Mouse (Mus musculus): ENCODE data around the gene Cyp2u1. TPM values are rescaled to one million over a fixed set of nuclear protein-coding genes. Genes with fewer than 3 reads are reported as not detected.
A peak's percentile ranks its signal among the peaks of the same experiment; 100 is the strongest.

The Cyp2u1 gene
- polyA plus RNA-seq, 1 experiment from 2014 or later: 7.0 TPM

GRCm38 (mm10) chr3:131315957-131316510, 13.0 kb upstream of the Cyp2u1 start:
- Histone ChIP-seq H3K27ac (ENCODE audit: low read length) (no peak overlapping the region), H3K4me1 (replicated peaks; ENCODE audit: control insufficient read depth, insufficient read depth, low read length) (0 out of 2 replicates have a peak, but pooled peaks cover 2% of the 10 kb centered on the region), H3K4me3 (replicated peaks; ENCODE audit: low read length) (no peak overlapping the region), H3K36me3 (ENCODE audit: control insufficient read depth, insufficient read depth) (no peaks in the 10 kb centered on the region), H3K4me2 (ENCODE audit: low read length) (no peak overlapping the region), H3K27me3 (replicated peaks; ENCODE audit: control insufficient read depth, insufficient read depth, low read length) (no peaks in the 10 kb centered on the region), H3K9me3 (ENCODE audit: control insufficient read depth, low read length) (no peaks in the 10 kb centered on the region), H3K9ac (replicated peaks; ENCODE audit: low read depth, low read length) (no peak overlapping the region)
- ATAC-seq: no peak
- WGBS: 44% methylated on average over 4 of the region's 4 CpGs

GRCm38 (mm10) chr3:131312340-131312739, 9.3 kb upstream of the Cyp2u1 start:
- Histone ChIP-seq H3K4me3 (replicated peaks; ENCODE audit: low read length) (no peak overlapping the region), H3K27ac (ENCODE audit: low read length) (no peak overlapping the region), H3K4me1 (replicated peaks; ENCODE audit: control insufficient read depth, insufficient read depth, low read length) (no peaks in the 10 kb centered on the region), H3K9me3 (ENCODE audit: control insufficient read depth, low read length) (peaks cover 3% of the 10 kb centered on the region; the same call in 1 of the 2 replicates), H3K27me3 (replicated peaks; ENCODE audit: control insufficient read depth, insufficient read depth, low read length) (no peaks in the 10 kb centered on the region), H3K4me2 (ENCODE audit: low read length) (no peak overlapping the region), H3K9ac (replicated peaks; ENCODE audit: low read depth, low read length) (no peak overlapping the region), H3K36me3 (ENCODE audit: control insufficient read depth, insufficient read depth) (no peaks in the 10 kb centered on the region)
- no peak for ATAC-seq
- 93% methylated on average over 9 of the region's 9 CpGs for WGBS

- no peaks in the 10 kb centered on the region for H3K27me3 ChIP-seq (replicated peaks; ENCODE audit: control insufficient read depth, insufficient read depth, low read length)
- no peak overlapping the region for H3K4me3 ChIP-seq (replicated peaks; ENCODE audit: low read length)
- no peak overlapping the region for H3K27ac ChIP-seq (ENCODE audit: low read length)
- peaks cover 3% of the 10 kb centered on the region; the same call in 1 of the 2 replicates for H3K9me3 ChIP-seq (ENCODE audit: control insufficient read depth, low read length)
- WGBS: 96% methylated on average over 4 of the region's 4 CpGs
- H3K36me3 ChIP-seq (ENCODE audit: control insufficient read depth, insufficient read depth): no peaks in the 10 kb centered on the region
- H3K4me2 ChIP-seq (ENCODE audit: low read length): no peak overlapping the region
- no peaks in the 10 kb centered on the region for H3K4me1 ChIP-seq (replicated peaks; ENCODE audit: control insufficient read depth, insufficient read depth, low read length)
- no peak for ATAC-seq
- H3K9ac ChIP-seq (replicated peaks; ENCODE audit: low read depth, low read length): no peak overlapping the region
Observed at GRCm38 (mm10) chr3:131310572-131310971, 7.5 kb upstream of the Cyp2u1 start.

GRCm38 (mm10) chr3:131307811-131308210, 4.8 kb upstream of the Cyp2u1 start:
- Histone ChIP-seq H3K4me3 (replicated peaks; ENCODE audit: low read length) (no peak overlapping the region), H3K27me3 (replicated peaks; ENCODE audit: control insufficient read depth, insufficient read depth, low read length) (no peaks in the 10 kb centered on the region), H3K4me2 (ENCODE audit: low read length) (no peak overlapping the region), H3K36me3 (ENCODE audit: control insufficient read depth, insufficient read depth) (no peaks in the 10 kb centered on the region), H3K9me3 (ENCODE audit: control insufficient read depth, low read length) (peaks cover 3% of the 10 kb centered on the region; the same call in 1 of the 2 replicates), H3K27ac (ENCODE audit: low read length) (no peak overlapping the region), H3K9ac (replicated peaks; ENCODE audit: low read depth, low read length) (no peak overlapping the region), H3K4me1 (replicated peaks; ENCODE audit: control insufficient read depth, insufficient read depth, low read length) (0 out of 2 replicates have a peak, but pooled peaks cover 2% of the 10 kb centered on the region)
- no peak for ATAC-seq
- WGBS: 90% methylated on average over 3 of the region's 3 CpGs

- H3K27me3 ChIP-seq (replicated peaks; ENCODE audit: control insufficient read depth, insufficient read depth, low read length): no peaks in the 10 kb centered on the region
- 85% methylated on average over 7 of the region's 7 CpGs for WGBS
- H3K4me2 ChIP-seq (ENCODE audit: low read length): no peak overlapping the region
- H3K4me1 ChIP-seq (replicated peaks; ENCODE audit: control insufficient read depth, insufficient read depth, low read length): peaks cover 2% of the 10 kb centered on the region; the same call in 1 of the 2 replicates
- H3K36me3 ChIP-seq (ENCODE audit: control insufficient read depth, insufficient read depth): no peaks in the 10 kb centered on the region
- no peak overlapping the region for H3K4me3 ChIP-seq (replicated peaks; ENCODE audit: low read length)
- H3K9me3 ChIP-seq (ENCODE audit: control insufficient read depth, low read length): peaks cover 3% of the 10 kb centered on the region; the same call in 1 of the 2 replicates
- no peak overlapping the region for H3K9ac ChIP-seq (replicated peaks; ENCODE audit: low read depth, low read length)
- no peak overlapping the region for H3K27ac ChIP-seq (ENCODE audit: low read length)
- ATAC-seq: no peak
Observed at GRCm38 (mm10) chr3:131306255-131306654, 3.2 kb upstream of the Cyp2u1 start.

- Histone ChIP-seq H3K27me3 (replicated peaks; ENCODE audit: control insufficient read depth, insufficient read depth, low read length) (no peaks in the 10 kb centered on the region), H3K36me3 (ENCODE audit: control insufficient read depth, insufficient read depth) (no peaks in the 10 kb centered on the region), H3K4me1 (replicated peaks; ENCODE audit: control insufficient read depth, insufficient read depth, low read length) (peaks cover 4% of the 10 kb centered on the region; the same call in 1 of the 2 replicates), H3K27ac (ENCODE audit: low read length) (no peak overlapping the region; the same call in 1 of the 2 replicates), H3K9me3 (ENCODE audit: control insufficient read depth, low read length) (no peaks in the 10 kb centered on the region), H3K9ac (replicated peaks; ENCODE audit: low read depth, low read length) (peak overlapping the region; percentile 78), H3K4me3 (replicated peaks; ENCODE audit: low read length) (peak overlapping the region; percentile 79), H3K4me2 (ENCODE audit: low read length) (peak overlapping the region; percentile 90)
- ATAC-seq: no peak; the same call in 1 of the 2 replicates
- 18% methylated on average over 5 of the region's 5 CpGs for WGBS
Observed at GRCm38 (mm10) chr3:131303320-131303714, 290 bp upstream of the Cyp2u1 start.

- no peak overlapping the region for H3K4me2 ChIP-seq (ENCODE audit: low read length)
- ATAC-seq: no peak
- H3K9me3 ChIP-seq (ENCODE audit: control insufficient read depth, low read length): no peaks in the 10 kb centered on the region
- H3K27me3 ChIP-seq (replicated peaks; ENCODE audit: control insufficient read depth, insufficient read depth, low read length): no peaks in the 10 kb centered on the region
- no peak overlapping the region for H3K9ac ChIP-seq (replicated peaks; ENCODE audit: low read depth, low read length)
- WGBS: 6% methylated on average over 6 of the region's 6 CpGs
- H3K4me1 ChIP-seq (replicated peaks; ENCODE audit: control insufficient read depth, insufficient read depth, low read length): peaks cover 4% of the 10 kb centered on the region; the same call in 1 of the 2 replicates
- H3K36me3 ChIP-seq (ENCODE audit: control insufficient read depth, insufficient read depth): no peaks in the 10 kb centered on the region
- H3K27ac ChIP-seq (ENCODE audit: low read length): no peak overlapping the region
- H3K4me3 ChIP-seq (replicated peaks; ENCODE audit: low read length): no peak overlapping the region
Observed at GRCm38 (mm10) chr3:131299908-131300307, 3.1 kb downstream of the Cyp2u1 start.

GRCm38 (mm10) chr3:131299078-131299477, 3.9 kb downstream of the Cyp2u1 start:
- Histone ChIP-seq H3K27me3 (replicated peaks; ENCODE audit: control insufficient read depth, insufficient read depth, low read length) (no peaks in the 10 kb centered on the region), H3K4me3 (replicated peaks; ENCODE audit: low read length) (no peak overlapping the region), H3K4me1 (replicated peaks; ENCODE audit: control insufficient read depth, insufficient read depth, low read length) (peaks cover 4% of the 10 kb centered on the region; the same call in 1 of the 2 replicates), H3K36me3 (ENCODE audit: control insufficient read depth, insufficient read depth) (no peaks in the 10 kb centered on the region), H3K4me2 (ENCODE audit: low read length) (no peak overlapping the region), H3K9ac (replicated peaks; ENCODE audit: low read depth, low read length) (no peak overlapping the region), H3K9me3 (ENCODE audit: control insufficient read depth, low read length) (no peaks in the 10 kb centered on the region), H3K27ac (ENCODE audit: low read length) (no peak overlapping the region)
- WGBS: 76% methylated on average over 9 of the region's 9 CpGs
- no peak for ATAC-seq

GRCm38 (mm10) chr3:131296893-131297292, 6.1 kb downstream of the Cyp2u1 start:
- Histone ChIP-seq H3K4me2 (ENCODE audit: low read length) (no peak overlapping the region), H3K9ac (replicated peaks; ENCODE audit: low read depth, low read length) (no peak overlapping the region), H3K27ac (ENCODE audit: low read length) (no peak overlapping the region), H3K36me3 (ENCODE audit: control insufficient read depth, insufficient read depth) (no peaks in the 10 kb centered on the region), H3K4me1 (replicated peaks; ENCODE audit: control insufficient read depth, insufficient read depth, low read length) (peaks cover 2% of the 10 kb centered on the region; the same call in 1 of the 2 replicates), H3K4me3 (replicated peaks; ENCODE audit: low read length) (no peak overlapping the region), H3K27me3 (replicated peaks; ENCODE audit: control insufficient read depth, insufficient read depth, low read length) (no peaks in the 10 kb centered on the region), H3K9me3 (ENCODE audit: control insufficient read depth, low read length) (no peaks in the 10 kb centered on the region)
- no peak for ATAC-seq
- 93% methylated on average over 7 of the region's 7 CpGs for WGBS
